Mouse (Mus musculus) midbrain, postnatal 0 days (tissue): ENCODE measurements at regions not wholly inside any gene's neighbourhood (a gene's known extent, or its start where the extent isn't known, plus 50 kb on each side); places are given as distances from the start of the nearest gene placed in this dataset.

ENCODE experiments used
- ATAC-seq: fragments of 200-750 bp; cut with Nextera tagmentation; 2 replicates; pipeline ENCODE4 v1.8.0; 2017; ENCODE audit warnings: moderate number of reproducible peaks, mild to moderate bottlenecking, moderate TSS enrichment, moderate library complexity; ENCODE audit not compliant: low FRiP score
- DNase-seq: peaks from one replicate; pipeline ENCODE4 v3.0.0-alpha.2; 2015; ENCODE audit warnings: low spot score
- H3K27ac ChIP-seq: fragments of 300-500 bp; sonication (generic); 2 replicates; pipeline ENCODE4 v1.5.1; 2014; ENCODE audit warnings: low read depth, mild to moderate bottlenecking, low read length, mixed read lengths
- H3K27me3 ChIP-seq: fragments of 300-500 bp; sonication (generic); 2 replicates; pipeline ENCODE4 v1.6.1; 2014; ENCODE audit warnings: low read length, control low read depth, mixed read lengths; ENCODE audit not compliant: insufficient read depth
- H3K36me3 ChIP-seq: fragments of 300-500 bp; sonication (generic); 2 replicates; pipeline ENCODE4 v1.6.1; 2014; ENCODE audit warnings: low read length, control low read depth, mixed read lengths; ENCODE audit not compliant: insufficient read depth
- H3K4me1 ChIP-seq: fragments of 300-500 bp; sonication (generic); 2 replicates; pipeline ENCODE4 v1.6.1; 2014; ENCODE audit warnings: mild to moderate bottlenecking, control low read depth, antibody characterized with exemption, low read length, mixed read lengths; ENCODE audit not compliant: insufficient read depth
- H3K4me2 ChIP-seq: fragments of 300-500 bp; sonication (generic); 2 replicates; pipeline ENCODE4 v1.6.1; 2014; ENCODE audit warnings: low read depth, mild to moderate bottlenecking, low read length, mixed read lengths; ENCODE audit not compliant: poor library complexity, severe bottlenecking
- H3K4me3 ChIP-seq: fragments of 300-500 bp; sonication (generic); 2 replicates; pipeline ENCODE4 v1.5.1; 2014; ENCODE audit warnings: low read depth, mild to moderate bottlenecking, low read length, moderate library complexity
- H3K9ac ChIP-seq: fragments of 300-500 bp; sonication (generic); replicated peaks from 2 replicates; pipeline ENCODE4 v1.6.1; 2014; ENCODE audit warnings: mild to moderate bottlenecking, low read length, moderate library complexity, mixed read lengths; ENCODE audit not compliant: poor library complexity, severe bottlenecking
- H3K9me3 ChIP-seq: fragments of 300-500 bp; sonication (generic); 2 replicates; pipeline ENCODE4 v1.6.1; 2016; ENCODE audit warnings: low read length, control low read depth
- CTCF ChIP-seq: IDR thresholded peaks from 2 replicates; pipeline ENCODE4 v1.5.1; 2016; ENCODE audit warnings: antibody characterized with exemption, mild to moderate bottlenecking
- WGBS: fragments of 180-500 bp; shearing (Covaris S2); extraction: QIAGEN DNeasy Blood & Tissue Kit; methylation state at CpG from one replicate; pipeline ENCODE4 v1.1.7; 2014; 5-methylcytosine and 5-hydroxymethylcytosine counted together

GRCm38 (mm10) chr3:105354123-105354931 lies 97.8 kb upstream of the Kcnd3 start:
- no peaks in the 10 kb centered on the region for H3K36me3 ChIP-seq
- WGBS, result 49% methylated on average over 16 of the region's 16 CpGs
- no peaks in the 10 kb centered on the region for H3K9me3 ChIP-seq
- DNase-seq (no peak), ATAC-seq (peak; percentile 78)
- no peak overlapping the region for H3K9ac ChIP-seq
- TF ChIP-seq CTCF, result no peak
- H3K27ac ChIP-seq, result no peak overlapping the region
- no peak overlapping the region for H3K4me2 ChIP-seq
- no peak overlapping the region for H3K4me3 ChIP-seq
- no peaks in the 10 kb centered on the region for H3K27me3 ChIP-seq
- H3K4me1 ChIP-seq, result peaks cover 6% of the 10 kb centered on the region; the same call in 1 of the 2 replicates

- no peaks in the 10 kb centered on the region for H3K27me3 ChIP-seq
- DNase-seq, result no peak
- no peak for ATAC-seq
These were observed 94.6 kb upstream of the Kcnd3 start for GRCm38 (mm10) chr3:105357511-105357910.

GRCm38 (mm10) chr3:105359636-105360035 lies 92.5 kb upstream of the Kcnd3 start:
- WGBS, result 48% methylated on average over 3 of the region's 3 CpGs
- DNase-seq, result no peak
- no peak overlapping the region for H3K9ac ChIP-seq
- no peak overlapping the region for H3K4me2 ChIP-seq
- H3K27me3 ChIP-seq, result no peaks in the 10 kb centered on the region
- no peak overlapping the region for H3K27ac ChIP-seq
- peaks cover 6% of the 10 kb centered on the region; the same call in 1 of the 2 replicates for H3K4me1 ChIP-seq
- H3K36me3 ChIP-seq, result no peaks in the 10 kb centered on the region
- no peak for TF ChIP-seq CTCF
- no peak for ATAC-seq
- H3K9me3 ChIP-seq, result no peaks in the 10 kb centered on the region
- no peak overlapping the region for H3K4me3 ChIP-seq

More at GRCm38 (mm10) chr3:105357511-105357910, 94.6 kb upstream of the Kcnd3 start:
- no peaks in the 10 kb centered on the region for H3K36me3 ChIP-seq
- no peak for TF ChIP-seq CTCF
- no peak overlapping the region for H3K27ac ChIP-seq
- 43% methylated on average over 2 of the region's 2 CpGs for WGBS
- H3K4me2 ChIP-seq, result no peak overlapping the region
- H3K4me1 ChIP-seq, result peaks cover 6% of the 10 kb centered on the region; the same call in 1 of the 2 replicates
- H3K9ac ChIP-seq, result no peak overlapping the region
- no peaks in the 10 kb centered on the region for H3K9me3 ChIP-seq
- no peak overlapping the region for H3K4me3 ChIP-seq

GRCm38 (mm10) chr3:105364685-105365084 lies 87.4 kb upstream of the Kcnd3 start:
- DNase-seq (peak; percentile 66), ATAC-seq (no peak)
- H3K4me2 ChIP-seq, result no peak overlapping the region
- H3K27ac ChIP-seq, result no peak overlapping the region
- no peak overlapping the region for H3K4me3 ChIP-seq
- no peak overlapping the region for H3K9ac ChIP-seq
- H3K36me3 ChIP-seq, result no peaks in the 10 kb centered on the region
- WGBS, result 55% methylated on average over 5 of the region's 5 CpGs
- H3K4me1 ChIP-seq, result no peaks in the 10 kb centered on the region
- TF ChIP-seq CTCF, result no peak
- no peaks in the 10 kb centered on the region for H3K9me3 ChIP-seq
- no peaks in the 10 kb centered on the region for H3K27me3 ChIP-seq

GRCm38 (mm10) chr3:105366806-105367205 lies 85.3 kb upstream of the Kcnd3 start:
- ATAC-seq, result no peak
- H3K4me2 ChIP-seq, result no peak overlapping the region
- 81% methylated on average over 6 of the region's 6 CpGs for WGBS

GRCm38 (mm10) chr3:105367972-105368371 lies 84.2 kb upstream of the Kcnd3 start:
- WGBS, result 60% methylated on average over 8 of the region's 8 CpGs
- Histone ChIP-seq H3K27ac (no peak overlapping the region), H3K4me2 (no peak overlapping the region), H3K36me3 (no peaks in the 10 kb centered on the region), H3K27me3 (no peaks in the 10 kb centered on the region), H3K4me1 (no peaks in the 10 kb centered on the region), H3K9ac (no peak overlapping the region), H3K9me3 (no peaks in the 10 kb centered on the region), H3K4me3 (no peak overlapping the region)
- no peak for DNase-seq
- no peak for ATAC-seq
- TF ChIP-seq CTCF, result no peak

More at GRCm38 (mm10) chr3:105366806-105367205, 85.3 kb upstream of the Kcnd3 start:
- no peak overlapping the region for H3K4me3 ChIP-seq
- no peaks in the 10 kb centered on the region for H3K36me3 ChIP-seq
- no peaks in the 10 kb centered on the region for H3K4me1 ChIP-seq
- DNase-seq, result no peak
- no peaks in the 10 kb centered on the region for H3K9me3 ChIP-seq
- TF ChIP-seq CTCF, result no peak
- H3K27ac ChIP-seq, result no peak overlapping the region
- no peaks in the 10 kb centered on the region for H3K27me3 ChIP-seq
- no peak overlapping the region for H3K9ac ChIP-seq
